Mouse (Mus musculus) ES-Bruce4 (cell line): Measurements from ENCODE around the gene Brd3. TPM values are rescaled to one million over a fixed set of nuclear protein-coding genes. Genes with fewer than 3 reads are reported as not detected.
A peak's percentile ranks its signal among the peaks of the same experiment; 100 is the strongest.
"Not testable (repeated sequence)": the region's sequence is repeated elsewhere in the genome, so short reads cannot be mapped to it uniquely, and the experiment has no call there.

ENCODE experiments used
- H3K27ac ChIP-seq: 2 replicates; pipeline ENCODE4 v1.5.1; 2012; ENCODE audit warnings: low read length, inconsistent platforms; ENCODE audit not compliant: insufficient read depth
- H3K27me3 ChIP-seq: 2 replicates; pipeline ENCODE4 v1.6.1; 2012; ENCODE audit warnings: mild to moderate bottlenecking, low read length, inconsistent platforms; ENCODE audit not compliant: control insufficient read depth, poor library complexity, insufficient read depth, severe bottlenecking
- H3K36me3 ChIP-seq: 2 replicates; pipeline ENCODE4 v1.6.1; 2012; ENCODE audit warnings: inconsistent platforms, mild to moderate bottlenecking, low read length, moderate library complexity; ENCODE audit not compliant: control insufficient read depth, poor library complexity, insufficient read depth, severe bottlenecking
- H3K4me1 ChIP-seq: one replicate; pipeline ENCODE4 v1.8.1; 2011; ENCODE audit warnings: low read length; ENCODE audit not compliant: control insufficient read depth, insufficient read depth
- H3K4me3 ChIP-seq: 2 replicates; pipeline ENCODE4 v1.5.1; 2011; ENCODE audit warnings: low read depth, mild to moderate bottlenecking, low read length
- H3K9ac ChIP-seq: 2 replicates; pipeline ENCODE4 v1.6.1; 2012; ENCODE audit warnings: low read depth, mild to moderate bottlenecking, inconsistent platforms; ENCODE audit not compliant: poor library complexity, severe bottlenecking
- H3K9me3 ChIP-seq: replicated peaks from 2 replicates; pipeline ENCODE4 v1.6.1; 2012; ENCODE audit warnings: mild to moderate bottlenecking, low read length, inconsistent platforms; ENCODE audit not compliant: control insufficient read depth, poor library complexity, insufficient read depth, severe bottlenecking
- CTCF ChIP-seq: IDR thresholded peaks from one replicate; pipeline ENCODE4 v1.8.1; 2011; ENCODE audit warnings: low read depth, low read length
- EP300 ChIP-seq: IDR thresholded peaks from 2 replicates; pipeline ENCODE4 v1.6.1; 2011; ENCODE audit warnings: low read depth, low read length; ENCODE audit not compliant: insufficient read depth
- POLR2A ChIP-seq: IDR thresholded peaks from one replicate; pipeline ENCODE4 v1.8.1; 2011; ENCODE audit warnings: low read length; ENCODE audit not compliant: insufficient read depth
- polyA plus RNA-seq: library from polyadenylated mRNA; stranded (reverse); fragments of >200 nt; gene quantifications from 2 replicates; pipeline ENCODE4 v1.2.4, GENCODE M21; 2011; ENCODE audit warnings: low read depth; ENCODE audit not compliant: missing spikeins, insufficient read depth, insufficient read length

Brd3 gene
- polyA plus RNA-seq, 1 experiment: 76.8 TPM

- Histone ChIP-seq H3K9me3 (peaks cover 12% of the 10 kb centered on the region), H3K27me3 (no peaks in the 10 kb centered on the region), H3K27ac (no peak overlapping the region), H3K36me3 (no peaks in the 10 kb centered on the region), H3K9ac (no peak overlapping the region), H3K4me3 (no peak overlapping the region), H3K4me1 (no peaks in the 10 kb centered on the region)
- no peak for TF ChIP-seq POLR2A
- TF ChIP-seq CTCF: no peak
- TF ChIP-seq EP300: no peak
Measured at GRCm38 (mm10) chr2:27547326-27547725, 39.9 kb upstream of the Brd3 start.

- not testable (repeated sequence) for H3K27ac ChIP-seq, H3K27me3 ChIP-seq, H3K4me1 ChIP-seq, H3K4me3 ChIP-seq, H3K9ac ChIP-seq, H3K36me3 ChIP-seq
- peaks cover 12% of the 10 kb centered on the region for H3K9me3 ChIP-seq
Measured at GRCm38 (mm10) chr2:27546041-27546440, 38.6 kb upstream of the Brd3 start.

GRCm38 (mm10) chr2:27545517-27545916 lies 38.1 kb upstream of the Brd3 start:
- not testable (repeated sequence) for H3K9ac ChIP-seq, H3K27ac ChIP-seq, H3K27me3 ChIP-seq, H3K4me3 ChIP-seq, H3K36me3 ChIP-seq, H3K4me1 ChIP-seq
- peaks cover 12% of the 10 kb centered on the region for H3K9me3 ChIP-seq

- no peak overlapping the region for H3K4me3 ChIP-seq
- TF ChIP-seq POLR2A (no peak), CTCF (no peak), EP300 (no peak)
- H3K9ac ChIP-seq: no peak overlapping the region
- H3K9me3 ChIP-seq: peaks cover 12% of the 10 kb centered on the region
- H3K36me3 ChIP-seq: no peaks in the 10 kb centered on the region
- H3K27ac ChIP-seq: no peak overlapping the region
- H3K4me1 ChIP-seq: no peaks in the 10 kb centered on the region
- no peaks in the 10 kb centered on the region for H3K27me3 ChIP-seq
Measured at GRCm38 (mm10) chr2:27544613-27545012, 37.2 kb upstream of the Brd3 start.

GRCm38 (mm10) chr2:27541225-27541624 lies 33.8 kb upstream of the Brd3 start:
- no peak overlapping the region for H3K4me3 ChIP-seq
- no peaks in the 10 kb centered on the region for H3K27me3 ChIP-seq
- H3K9me3 ChIP-seq: peaks cover 3% of the 10 kb centered on the region; the same call in 1 of the 2 replicates
- H3K36me3 ChIP-seq: no peaks in the 10 kb centered on the region; the same call in 1 of the 2 replicates
- H3K27ac ChIP-seq: no peak overlapping the region
- peak overlapping the region; percentile 32 for H3K9ac ChIP-seq
- H3K4me1 ChIP-seq: no peaks in the 10 kb centered on the region
- TF ChIP-seq POLR2A (no peak), EP300 (no peak), CTCF (no peak)

- Histone ChIP-seq H3K4me3 (peak overlapping the region; percentile 38), H3K27ac (peak overlapping the region; percentile 70), H3K4me1 (no peaks in the 10 kb centered on the region), H3K27me3 (no peaks in the 10 kb centered on the region), H3K36me3 (peaks cover 6% of the 10 kb centered on the region; the same call in 1 of the 2 replicates), H3K9me3 (no peaks in the 10 kb centered on the region), H3K9ac (peak overlapping the region; percentile 32)
- TF ChIP-seq EP300: no peak
- TF ChIP-seq CTCF: no peak
- TF ChIP-seq POLR2A: no peak
Measured at GRCm38 (mm10) chr2:27540515-27540836, 33.0 kb upstream of the Brd3 start.
